9 mouse cellular contexts compared by ENCODE assay signal in the genomic region with DNA sequence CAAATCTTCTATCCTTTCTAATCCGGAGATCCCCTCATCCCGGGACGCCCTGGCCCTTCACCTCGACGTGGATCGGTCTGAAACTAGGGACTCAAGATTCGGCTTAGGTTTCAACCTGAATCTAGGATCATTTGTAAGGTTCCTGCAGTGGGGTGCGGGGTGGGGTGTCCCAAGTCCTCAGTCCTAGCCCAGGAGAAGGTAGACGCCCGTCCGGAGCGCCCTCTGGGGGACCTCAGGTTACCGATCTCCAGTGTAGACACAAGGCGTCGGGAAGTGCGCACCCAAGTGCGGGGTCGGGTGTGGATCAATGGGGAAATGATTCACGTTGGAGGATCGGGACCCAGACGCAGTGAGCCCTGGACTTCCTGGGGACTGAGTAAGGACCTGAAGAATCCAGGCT. TPM values are rescaled to one million over a fixed set of nuclear protein-coding genes. Genes with fewer than 3 reads are reported as not detected.
A peak's percentile ranks its signal among the peaks of the same experiment; 100 is the strongest.
DNase-seq lines count a peak whose midpoint lies in the region; ATAC-seq lines count a peak whose summit lies in the region.
"Had no signal": no experiment of that assay in that cellular context is flagged by ENCODE, and none has a peak within 500 bp of the region (broad histone marks: within the 10 kb centered on the region; RNA-seq: fewer than 3 reads in every experiment).

No protein-coding gene starts in this region.

- H3K4me1 ChIP-seq in embryonic facial prominence, embryonic 11.5 days (ENCODE audit: control insufficient read depth, insufficient read depth, low read length), result no peaks in the 10 kb centered on the region
- H3K4me1 ChIP-seq in neural tube, embryonic 13.5 days (replicated peaks), result peaks cover 11% of the 10 kb centered on the region; the same call in 1 of the 2 replicates

- 2% methylated on average over 21 of the region's 21 CpGs for WGBS in embryonic facial prominence, embryonic 11.5 days
- WGBS in neural tube, embryonic 13.5 days, result 2% methylated on average over 21 of the region's 21 CpGs

- no peak overlapping the region for H3K4me2 ChIP-seq in embryonic facial prominence, embryonic 11.5 days (ENCODE audit: low read depth, low read length)
- peak overlapping the region; percentile 61; the same call in 1 of the 2 replicates for H3K4me2 ChIP-seq in neural tube, embryonic 13.5 days

- H3K36me3 ChIP-seq in embryonic facial prominence, embryonic 11.5 days (replicated peaks; ENCODE audit: control insufficient read depth, insufficient read depth, low read depth, low read length), result no peaks in the 10 kb centered on the region
- H3K36me3 ChIP-seq in neural tube, embryonic 13.5 days, result no peaks in the 10 kb centered on the region

- no peak overlapping the region for H3K4me3 ChIP-seq in embryonic facial prominence, embryonic 11.5 days (ENCODE audit: low read depth, low read length)
- no peak overlapping the region for H3K4me3 ChIP-seq in neural tube, embryonic 13.5 days

- no peak for ATAC-seq in embryonic facial prominence, embryonic 11.5 days (replicated peaks; ENCODE audit: insufficient number of reproducible peaks, low FRiP score, low TSS enrichment, low read depth)
- ATAC-seq in neural tube, embryonic 13.5 days (ENCODE audit: low read depth), result no peak

- DNase-seq in retina, postnatal 1 day, result peak; percentile 18
- DNase-seq in retina, embryonic 14.5 days (ENCODE audit: low spot score), result no peak
- peak; percentile 9 for DNase-seq in embryonic facial prominence, embryonic 11.5 days (ENCODE audit: low spot score)
- DNase-seq in heart, postnatal 4 days, result peak; percentile 21
- peak; percentile 10 for DNase-seq in liver
- DNase-seq in c-Kit-positive CD71-positive TER-119-positive erythroid progenitor cells, embryonic 14.5 days (ENCODE audit: low spot score), result no peak
- DNase-seq in layer of hippocampus, adult 8-10 months (ENCODE audit: low spot score in 2 of 2), result no peak

- peaks cover 17% of the 10 kb centered on the region for H3K27me3 ChIP-seq in embryonic facial prominence, embryonic 11.5 days (ENCODE audit: control insufficient read depth, insufficient read depth, low read length)
- H3K27me3 ChIP-seq in neural tube, embryonic 13.5 days, result peaks cover 66% of the 10 kb centered on the region

- H3K9ac ChIP-seq in embryonic facial prominence, embryonic 11.5 days (replicated peaks; ENCODE audit: low read length), result no peak overlapping the region
- no peak overlapping the region for H3K9ac ChIP-seq in neural tube, embryonic 13.5 days

- H3K9me3 ChIP-seq in embryonic facial prominence, embryonic 11.5 days (replicated peaks; ENCODE audit: control insufficient read depth, low read length), result no peaks in the 10 kb centered on the region
- H3K9me3 ChIP-seq in neural tube, embryonic 13.5 days, result no peaks in the 10 kb centered on the region

- no peak overlapping the region for H3K27ac ChIP-seq in embryonic facial prominence, embryonic 11.5 days (replicated peaks; ENCODE audit: low read depth, low read length)
- H3K27ac ChIP-seq in neural tube, embryonic 13.5 days (replicated peaks), result no peak overlapping the region

RNA-seq across cellular contexts. Expression of gene Olfr1373, which starts 21.8 kb away (rescaled TPM):
- polyA plus RNA-seq in embryonic facial prominence, embryonic 11.5 days (2014; fragmentation: Nextera tagmentation; extraction: Ambion mirVana), result not detected in 2 replicates
- not detected for total RNA-seq in heart, postnatal 4 days (2021)
- polyA plus RNA-seq in neural tube, embryonic 13.5 days (2015; fragmentation: Nextera tagmentation; extraction: Ambion mirVana), result not detected in 2 replicates
- not detected for total RNA-seq in layer of hippocampus, adult 8-10 months (2022)
- total RNA-seq: neutrophil, adult 5-6 weeks had no signal

RNA-seq across cellular contexts. Expression of gene Olfr1371, which starts 46.7 kb away (rescaled TPM):
- not detected in 2 replicates for polyA plus RNA-seq in embryonic facial prominence, embryonic 11.5 days (2014; fragmentation: Nextera tagmentation; extraction: Ambion mirVana)
- not detected for total RNA-seq in heart, postnatal 4 days (2021)
- not detected in 2 replicates for polyA plus RNA-seq in neural tube, embryonic 13.5 days (2015; fragmentation: Nextera tagmentation; extraction: Ambion mirVana)
- not detected for total RNA-seq in layer of hippocampus, adult 8-10 months (2022)
- total RNA-seq: neutrophil, adult 5-6 weeks had no signal

Comparison
In these comparisons a context has a peak if more than half of its experiments do, and no peak if none do; other contexts are left out.
1. DNase-seq: peak in retina, postnatal 1 day (single experiment), embryonic facial prominence, embryonic 11.5 days (single experiment), heart, postnatal 4 days (single experiment) and liver (single experiment); none in retina, embryonic 14.5 days (single experiment), c-Kit-positive CD71-positive TER-119-positive erythroid progenitor cells, embryonic 14.5 days (single experiment) and layer of hippocampus, adult 8-10 months (0 of 2).